Mouse (Mus musculus) hindbrain, embryonic 11.5 days (tissue): ENCODE results near the gene Fam117a. TPM values are rescaled to one million over a fixed set of nuclear protein-coding genes. Genes with fewer than 3 reads are reported as not detected.
A peak's percentile ranks its signal among the peaks of the same experiment; 100 is the strongest.
"Not testable (repeated sequence)": the region's sequence is repeated elsewhere in the genome, so short reads cannot be mapped to it uniquely, and the experiment has no call there.

Source experiments
- ATAC-seq: fragments of 200-750 bp; cut with Nextera tagmentation; 2 replicates; pipeline ENCODE4 v1.8.0; 2017; ENCODE audit warnings: mild to moderate bottlenecking, moderate TSS enrichment, moderate library complexity; ENCODE audit not compliant: low FRiP score
- DNase-seq: peaks from one replicate; pipeline ENCODE4 v3.0.0-alpha.2; 2015; ENCODE audit warnings: low spot score
- H3K27ac ChIP-seq: fragments of 300-500 bp; sonication (generic); 2 replicates; pipeline ENCODE4 v1.5.1; 2014; ENCODE audit warnings: mild to moderate bottlenecking, low read depth, low read length
- H3K27me3 ChIP-seq: fragments of 300-500 bp; sonication (generic); 2 replicates; pipeline ENCODE4 v1.6.1; 2014; ENCODE audit warnings: mild to moderate bottlenecking, low read length, moderate library complexity, mixed read lengths; ENCODE audit not compliant: control insufficient read depth, insufficient read depth
- H3K36me3 ChIP-seq: fragments of 300-500 bp; sonication (generic); 2 replicates; pipeline ENCODE4 v1.6.1; 2014; ENCODE audit warnings: mild to moderate bottlenecking, low read length, moderate library complexity, mixed read lengths; ENCODE audit not compliant: control insufficient read depth, insufficient read depth
- H3K4me1 ChIP-seq: fragments of 300-500 bp; sonication (generic); replicated peaks from 2 replicates; pipeline ENCODE4 v1.6.1; 2014; ENCODE audit warnings: low read length, mixed read lengths; ENCODE audit not compliant: control insufficient read depth, insufficient read depth
- H3K4me2 ChIP-seq: fragments of 300-500 bp; sonication (generic); replicated peaks from 2 replicates; pipeline ENCODE4 v1.6.1; 2014; ENCODE audit warnings: mild to moderate bottlenecking, low read depth, low read length
- H3K4me3 ChIP-seq: fragments of 300-500 bp; sonication (generic); 2 replicates; pipeline ENCODE4 v1.5.1; 2014; ENCODE audit warnings: low read depth, low read length
- H3K9ac ChIP-seq: fragments of 300-500 bp; sonication (generic); 2 replicates; pipeline ENCODE4 v1.6.1; 2014; ENCODE audit warnings: low read depth, low read length
- H3K9me3 ChIP-seq: fragments of 300-500 bp; sonication (generic); 2 replicates; pipeline ENCODE4 v1.6.1; 2016; ENCODE audit warnings: low read length; ENCODE audit not compliant: control insufficient read depth
- WGBS: fragments of 180-500 bp; shearing (Covaris S2); extraction: QIAGEN DNeasy Blood & Tissue Kit; methylation state at CpG from one replicate; pipeline ENCODE4 v1.1.7; 2014; 5-methylcytosine and 5-hydroxymethylcytosine counted together
- polyA plus RNA-seq: library from polyadenylated mRNA; unstranded; fragments of >200 nt; fragmentation: Nextera tagmentation; extraction: Ambion mirVana; gene quantifications from 2 replicates; pipeline ENCODE4 v1.2.1, GENCODE M21; 2014

Gene Fam117a
- polyA plus RNA-seq, 1 experiment from 2014 or later, result 11.1 TPM

DNA sequence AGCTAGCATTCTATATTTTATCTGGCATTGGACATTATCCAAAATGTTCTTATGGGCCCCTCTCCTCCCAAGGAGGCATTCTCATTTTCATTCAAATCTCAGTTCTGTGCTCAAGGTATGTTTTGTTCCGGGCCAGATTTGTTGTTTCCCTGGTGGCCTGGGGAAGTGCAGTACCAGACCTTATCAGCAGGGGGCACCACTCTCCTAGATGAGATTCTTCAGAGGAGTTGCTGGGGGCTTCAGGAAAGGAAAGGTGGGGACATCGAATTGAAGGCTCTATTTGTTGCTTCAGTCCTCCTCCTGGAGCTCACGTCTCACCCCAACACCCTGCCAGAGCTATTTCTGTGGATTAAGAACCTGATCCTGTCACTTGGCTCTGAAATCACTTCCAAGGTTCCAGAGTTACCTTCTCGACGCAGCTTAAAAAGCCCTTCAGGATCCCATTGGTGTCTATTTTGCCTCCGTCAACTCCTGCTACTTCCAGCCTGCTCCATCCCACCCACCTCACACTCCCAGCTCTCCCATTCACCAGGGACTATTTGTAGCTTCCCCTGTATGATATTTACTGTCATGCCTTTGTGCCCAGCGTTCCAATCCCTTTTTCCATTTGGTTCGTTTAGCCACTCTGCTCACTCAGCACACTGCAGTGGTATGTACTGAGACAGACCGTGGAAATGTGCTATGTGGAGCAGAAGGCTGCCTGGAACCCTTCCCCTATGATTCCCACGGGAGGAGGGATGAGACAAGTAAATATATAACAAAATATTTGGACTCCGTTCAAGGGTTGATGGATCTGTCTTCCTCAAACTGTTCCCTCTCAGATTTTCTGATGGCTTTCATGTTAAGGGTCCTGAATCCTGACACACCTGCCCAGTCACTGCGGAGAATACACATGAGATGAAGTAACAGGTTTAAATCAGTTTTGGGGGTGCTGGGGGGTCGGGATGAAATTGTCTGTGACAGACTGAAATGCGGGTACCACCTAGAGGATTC, 61.3 kb downstream of the Fam117a start:
- Histone ChIP-seq H3K27me3 (no peaks in the 10 kb centered on the region), H3K4me2 (no peak overlapping the region), H3K4me1 (no peaks in the 10 kb centered on the region), H3K4me3 (no peak overlapping the region), H3K36me3 (no peaks in the 10 kb centered on the region), H3K9ac (no peak overlapping the region), H3K9me3 (no peaks in the 10 kb centered on the region), H3K27ac (no peak overlapping the region)
- ATAC-seq, result no peak
- peak; percentile 89 for DNase-seq
- 64% methylated on average over 14 of the region's 14 CpGs for WGBS

DNA sequence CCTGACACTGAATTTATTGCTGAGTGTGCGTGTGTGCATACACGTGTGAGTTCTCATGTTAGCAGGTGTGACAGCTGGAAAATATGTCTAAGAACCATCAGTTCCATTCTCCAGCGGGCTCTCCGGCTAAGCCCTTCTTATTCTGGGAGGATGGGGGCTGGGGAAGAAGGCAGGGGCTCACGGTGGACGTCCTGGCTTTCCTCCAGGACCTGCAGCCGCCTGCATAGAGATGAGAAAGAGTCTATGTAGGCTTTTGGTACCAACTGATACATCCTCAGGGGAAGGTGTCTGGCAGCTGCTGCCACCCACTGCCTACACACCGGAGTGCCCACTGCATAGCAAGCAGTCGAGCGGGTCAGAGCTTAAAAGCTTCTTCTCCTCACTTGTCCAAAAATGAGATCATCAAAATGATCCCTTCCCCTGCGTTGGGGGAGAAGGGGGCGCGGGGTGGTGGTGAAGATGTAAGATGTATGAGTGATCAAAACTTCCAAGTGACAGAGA, 62.8 kb downstream of the Fam117a start:
- Histone ChIP-seq H3K27ac (no peak overlapping the region), H3K9ac (no peak overlapping the region), H3K4me2 (no peak overlapping the region), H3K4me3 (no peak overlapping the region), H3K36me3 (no peaks in the 10 kb centered on the region), H3K4me1 (no peaks in the 10 kb centered on the region), H3K9me3 (no peaks in the 10 kb centered on the region), H3K27me3 (no peaks in the 10 kb centered on the region)
- DNase-seq, result no peak
- WGBS, result 81% methylated on average over 13 of the region's 13 CpGs
- ATAC-seq, result no peak

DNA sequence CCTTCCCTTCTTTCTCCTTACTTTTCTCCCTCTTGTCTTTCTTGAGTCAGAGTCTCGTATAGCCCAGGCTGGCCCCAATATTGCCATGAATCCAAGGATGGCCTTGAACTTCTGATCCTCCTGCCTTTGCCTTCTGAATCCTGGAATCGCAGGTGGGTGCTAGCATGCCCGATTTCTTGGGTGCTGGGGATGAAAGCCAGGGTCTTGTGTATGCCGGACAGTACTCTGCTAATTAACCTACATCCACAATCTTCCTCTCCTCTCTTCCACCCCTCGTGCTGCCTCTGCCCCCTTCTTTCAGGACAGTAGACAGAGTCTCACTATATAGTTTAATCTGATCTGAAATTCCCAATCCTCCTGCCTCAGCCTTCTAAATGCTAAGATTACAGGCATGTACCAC, 64.8 kb downstream of the Fam117a start:
- WGBS, result 92% methylated on average over 5 of the region's 5 CpGs
- no peaks in the 10 kb centered on the region for H3K36me3 ChIP-seq
- no peaks in the 10 kb centered on the region for H3K4me1 ChIP-seq
- no peaks in the 10 kb centered on the region for H3K27me3 ChIP-seq
- no peak overlapping the region for H3K27ac ChIP-seq
- ATAC-seq (no peak), DNase-seq (no peak)
- no peak overlapping the region for H3K9ac ChIP-seq
- no peak overlapping the region for H3K4me3 ChIP-seq
- no peaks in the 10 kb centered on the region for H3K9me3 ChIP-seq
- H3K4me2 ChIP-seq, result no peak overlapping the region

DNA sequence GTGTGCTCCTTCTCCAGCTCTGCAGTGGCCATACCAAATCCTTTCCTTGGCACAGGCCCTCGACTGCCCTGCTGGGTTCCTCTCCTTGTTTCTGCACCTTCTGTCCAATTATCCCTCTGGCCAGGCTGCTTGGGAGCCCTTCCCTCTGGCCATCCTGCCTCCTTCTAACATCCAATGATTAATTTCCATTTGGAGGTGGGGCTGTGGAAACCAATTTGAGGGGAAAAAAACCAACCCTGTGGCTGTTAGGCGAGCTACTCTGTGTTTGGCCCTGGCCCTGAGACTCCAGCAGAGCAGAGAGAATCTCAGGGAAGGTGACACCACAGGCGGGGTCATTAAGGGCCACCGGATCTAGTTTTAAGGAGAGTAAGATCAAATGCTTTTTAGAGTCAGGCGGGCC, 65.4 kb downstream of the Fam117a start:
- DNase-seq, result no peak
- WGBS, result 19% methylated on average over 5 of the region's 5 CpGs
- H3K4me3 ChIP-seq, result no peak overlapping the region

GRCm38 (mm10) chr11:95402658-95403101, 65.9 kb downstream of the Fam117a start:
- no peaks in the 10 kb centered on the region for H3K9me3 ChIP-seq
- no peak for ATAC-seq
- H3K4me3 ChIP-seq, result no peak overlapping the region
- DNase-seq, result no peak
- 32% methylated on average over 8 of the region's 8 CpGs for WGBS
- no peak overlapping the region for H3K4me2 ChIP-seq
- H3K27ac ChIP-seq, result no peak overlapping the region
- H3K9ac ChIP-seq, result no peak overlapping the region
- no peaks in the 10 kb centered on the region for H3K4me1 ChIP-seq
- no peaks in the 10 kb centered on the region for H3K27me3 ChIP-seq
- H3K36me3 ChIP-seq, result no peaks in the 10 kb centered on the region

More for the DNA sequence above, 65.4 kb downstream of the Fam117a start:
- Histone ChIP-seq H3K36me3 (no peaks in the 10 kb centered on the region), H3K4me1 (no peaks in the 10 kb centered on the region), H3K27ac (0 out of 2 replicates have a peak overlapping the region, but pooled peaks have one; percentile 17), H3K27me3 (no peaks in the 10 kb centered on the region), H3K4me2 (no peak overlapping the region), H3K9ac (no peak overlapping the region), H3K9me3 (no peaks in the 10 kb centered on the region)
- ATAC-seq, result no peak

GRCm38 (mm10) chr11:95403382-95404340, 66.8 kb downstream of the Fam117a start:
- no peak overlapping the region for H3K4me3 ChIP-seq
- no peaks in the 10 kb centered on the region for H3K9me3 ChIP-seq
- DNase-seq, result no peak
- WGBS, result 62% methylated on average over 16 of the region's 16 CpGs
- no peaks in the 10 kb centered on the region for H3K27me3 ChIP-seq
- H3K4me1 ChIP-seq, result no peaks in the 10 kb centered on the region
- H3K36me3 ChIP-seq, result no peaks in the 10 kb centered on the region
- H3K27ac ChIP-seq, result no peak overlapping the region
- H3K9ac ChIP-seq, result no peak overlapping the region
- no peak for ATAC-seq
- H3K4me2 ChIP-seq, result no peak overlapping the region

- Histone ChIP-seq H3K36me3 (no peaks in the 10 kb centered on the region), H3K4me2 (no peak overlapping the region), H3K27ac (no peak overlapping the region), H3K27me3 (no peaks in the 10 kb centered on the region), H3K9ac (no peak overlapping the region), H3K4me3 (no peak overlapping the region), H3K9me3 (no peaks in the 10 kb centered on the region), H3K4me1 (no peaks in the 10 kb centered on the region)
- 77% methylated on average over 4 of the region's 4 CpGs for WGBS
- DNase-seq, result no peak
- no peak for ATAC-seq
Observed at GRCm38 (mm10) chr11:95405771-95406170, 69.0 kb downstream of the Fam117a start.

- not testable (repeated sequence) for H3K27ac ChIP-seq, H3K9me3 ChIP-seq, H3K9ac ChIP-seq, H3K36me3 ChIP-seq, H3K4me1 ChIP-seq, ATAC-seq, H3K4me2 ChIP-seq, H3K4me3 ChIP-seq, DNase-seq, H3K27me3 ChIP-seq
- 95% methylated on average over 5 of the region's 5 CpGs for WGBS
Observed at GRCm38 (mm10) chr11:95406398-95406797, 69.6 kb downstream of the Fam117a start.
